Mouse (Mus musculus) E14TG2a.4 (cell line): ENCODE data around the gene Mms19.

ENCODE experiments used
- H3K27me3 ChIP-seq: 2 replicates; pipeline ENCODE4 v1.6.1; 2014; ENCODE audit warnings: low read length, control low read depth; ENCODE audit not compliant: insufficient read depth
- H3K36me3 ChIP-seq: 2 replicates; pipeline ENCODE4 v1.6.1; 2014; ENCODE audit warnings: low read length, control low read depth; ENCODE audit not compliant: insufficient read depth
- H3K4me1 ChIP-seq: replicated peaks from 2 replicates; pipeline ENCODE4 v1.6.1; 2014; ENCODE audit warnings: low read depth, low read length, control low read depth
- H3K4me3 ChIP-seq: replicated peaks from 2 replicates; pipeline ENCODE4 v1.5.1; 2014; ENCODE audit warnings: mild to moderate bottlenecking, low read length
- H3K9me3 ChIP-seq: 2 replicates; pipeline ENCODE4 v1.6.1; 2014; ENCODE audit warnings: low read length, control low read depth
- CTCF ChIP-seq: conservative IDR thresholded peaks from 2 replicates; pipeline ENCODE4 v1.5.1; 2014; ENCODE audit warnings: low read length
- NANOG ChIP-seq: IDR thresholded peaks from 2 replicates; pipeline ENCODE4 v1.6.1; 2014; ENCODE audit warnings: borderline replicate concordance, low read length, mixed read lengths
- POU5F1 ChIP-seq: IDR thresholded peaks from 2 replicates; pipeline ENCODE4 v1.6.1; 2014; ENCODE audit warnings: low read length, borderline replicate concordance

Gene Mms19

DNA sequence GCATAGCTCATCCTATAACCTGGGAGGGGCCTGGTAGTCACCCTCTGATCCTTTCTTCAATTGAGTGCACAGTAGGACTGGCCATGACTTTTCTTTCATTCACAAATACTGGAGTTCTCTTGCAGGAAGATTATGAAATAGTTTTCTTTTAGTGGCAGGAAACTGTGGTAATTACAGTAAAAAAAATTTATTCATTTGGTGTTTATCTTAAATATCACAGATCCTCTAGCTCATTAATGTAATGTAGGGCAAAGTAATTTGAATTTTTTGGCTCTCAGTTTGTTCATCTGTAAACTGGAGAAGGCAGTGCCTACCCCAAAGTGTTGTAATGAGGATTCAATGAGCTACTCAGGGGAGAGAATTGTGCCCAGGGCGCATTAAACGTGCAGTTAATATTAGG is 12.0 kb upstream of the Mms19 start:
- Histone ChIP-seq H3K4me3 (0 out of 2 replicates have a peak overlapping the region, but pooled peaks have one; percentile 5), H3K36me3 (peaks cover 6% of the 10 kb centered on the region)
- TF ChIP-seq NANOG (no peak), POU5F1 (no peak), CTCF (no peak)

DNA sequence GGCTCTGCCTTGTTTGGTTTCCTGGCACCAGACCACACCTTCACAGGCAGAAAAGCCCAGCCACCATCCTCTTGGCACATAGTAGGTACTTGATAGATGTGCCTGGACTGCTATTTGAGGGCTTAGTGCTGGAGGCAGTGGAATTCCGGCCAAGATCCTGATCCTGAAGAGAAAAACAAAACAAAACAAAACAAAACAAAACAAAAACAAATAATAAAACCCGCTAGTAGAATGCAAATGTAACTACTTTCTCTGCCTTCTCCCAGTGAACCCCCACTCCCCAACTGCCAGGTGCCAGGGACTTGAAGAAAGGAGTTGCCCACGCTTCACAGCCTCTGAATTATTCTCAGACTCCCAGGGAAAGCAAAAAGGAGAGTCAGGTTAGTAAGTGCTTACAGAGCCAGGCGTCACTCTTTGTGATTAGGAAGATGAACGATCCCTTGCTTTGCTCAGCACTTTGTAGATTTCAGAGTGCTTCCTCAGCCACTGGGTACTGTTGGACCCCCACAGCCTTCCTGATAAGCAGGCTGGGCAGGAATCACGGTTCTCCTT is 11.0 kb upstream of the Mms19 start:
- Histone ChIP-seq H3K4me1 (peaks cover 77% of the 10 kb centered on the region), H3K9me3 (no peaks in the 10 kb centered on the region), H3K27me3 (no peaks in the 10 kb centered on the region), H3K4me3 (no peak overlapping the region; the same call in 1 of the 2 replicates), H3K36me3 (peaks cover 15% of the 10 kb centered on the region)
- TF ChIP-seq CTCF (no peak), NANOG (no peak), POU5F1 (no peak)

More for the DNA sequence above, 12.0 kb upstream of the Mms19 start:
- Histone ChIP-seq H3K27me3 (no peaks in the 10 kb centered on the region), H3K9me3 (no peaks in the 10 kb centered on the region), H3K4me1 (peaks cover 83% of the 10 kb centered on the region)

DNA sequence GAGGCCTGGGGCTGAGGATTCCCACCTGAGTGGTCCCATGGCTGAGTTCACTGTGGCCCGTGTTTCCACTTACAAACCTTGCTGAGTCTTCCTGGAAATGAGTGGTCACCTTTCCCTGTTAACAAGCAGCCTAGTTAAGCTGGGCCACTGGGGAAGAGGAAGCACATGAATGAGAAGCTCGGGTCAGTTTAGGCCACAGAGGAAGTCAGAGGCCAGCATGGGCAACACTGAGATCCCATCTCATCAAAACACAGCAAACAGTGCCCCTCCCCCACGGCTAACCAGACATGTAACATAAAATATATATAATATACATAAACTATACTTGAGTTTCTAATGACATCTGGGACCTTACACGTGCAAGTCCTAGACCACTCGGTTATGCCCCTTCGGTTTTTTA is 8.9 kb upstream of the Mms19 start:
- no peaks in the 10 kb centered on the region for H3K9me3 ChIP-seq
- H3K36me3 ChIP-seq: peaks cover 16% of the 10 kb centered on the region
- no peaks in the 10 kb centered on the region for H3K27me3 ChIP-seq
- no peak for TF ChIP-seq POU5F1
- TF ChIP-seq NANOG: no peak
- no peak for TF ChIP-seq CTCF
- H3K4me3 ChIP-seq: no peak overlapping the region
- peaks cover 69% of the 10 kb centered on the region for H3K4me1 ChIP-seq

DNA sequence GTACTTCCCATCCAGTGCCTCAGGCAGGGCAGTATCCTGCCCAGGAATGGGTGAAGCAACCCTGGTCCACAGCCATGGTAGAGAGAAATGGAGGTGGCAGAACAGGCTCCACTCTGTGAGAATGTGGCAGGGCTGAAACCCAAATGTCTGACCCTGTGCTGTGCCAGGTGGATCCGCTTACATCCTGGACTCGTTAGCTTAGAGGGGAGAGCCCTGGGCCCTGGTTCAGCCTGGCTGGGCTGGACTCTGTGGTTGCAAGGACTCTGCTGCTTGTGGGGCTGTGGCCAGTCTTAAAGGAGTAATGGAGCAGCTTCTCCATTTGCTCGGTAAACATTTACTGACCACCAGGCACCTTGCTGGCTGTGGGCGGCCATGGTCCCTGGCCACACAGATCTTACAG is 6.2 kb upstream of the Mms19 start:
- Histone ChIP-seq H3K4me3 (no peak overlapping the region), H3K9me3 (no peaks in the 10 kb centered on the region), H3K4me1 (peaks cover 69% of the 10 kb centered on the region), H3K36me3 (peaks cover 16% of the 10 kb centered on the region), H3K27me3 (peaks cover 11% of the 10 kb centered on the region)
- no peak for TF ChIP-seq POU5F1
- no peak for TF ChIP-seq CTCF
- TF ChIP-seq NANOG: no peak

DNA sequence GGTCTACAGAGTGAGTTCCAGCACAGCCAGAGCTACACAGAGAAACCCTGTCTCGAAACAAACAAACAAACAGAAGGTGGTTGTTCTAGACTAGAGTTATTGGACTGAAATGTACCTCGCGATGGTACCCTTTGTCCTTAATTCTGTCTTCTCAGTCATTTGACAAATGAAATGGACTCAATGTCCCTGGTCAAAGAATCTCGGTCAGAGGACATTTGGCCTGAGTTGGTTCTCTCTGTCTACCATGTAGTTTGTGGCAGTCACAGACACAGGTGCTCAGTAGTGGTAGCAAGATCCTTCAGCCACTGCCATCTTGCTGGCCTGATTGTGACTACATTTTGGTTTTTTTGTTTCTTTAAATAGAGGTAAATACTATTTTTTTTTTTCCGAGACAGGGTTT is 5.0 kb upstream of the Mms19 start:
- no peak for TF ChIP-seq CTCF
- no peak for TF ChIP-seq NANOG
- no peak for TF ChIP-seq POU5F1

DNA sequence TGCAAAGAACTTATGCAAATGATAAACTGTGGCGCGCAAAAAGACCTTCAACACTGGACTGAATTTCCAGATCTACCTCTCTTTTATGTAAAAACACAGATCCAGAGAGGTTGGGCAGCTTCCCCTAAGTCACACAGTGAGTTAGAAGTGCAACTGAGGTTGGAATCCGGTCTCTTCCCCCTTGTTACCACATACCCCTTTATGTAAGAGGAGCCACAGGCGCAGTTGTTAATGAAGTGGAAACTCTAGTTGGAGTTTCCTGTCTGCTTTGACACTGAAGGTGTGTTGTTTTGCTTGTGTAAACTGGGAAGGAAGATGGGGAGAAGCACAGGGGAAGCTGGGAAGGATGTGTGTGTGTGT is 1.8 kb upstream of the Mms19 start:
- TF ChIP-seq NANOG (no peak), CTCF (no peak), POU5F1 (no peak)
- peaks cover 17% of the 10 kb centered on the region for H3K36me3 ChIP-seq
- H3K4me1 ChIP-seq: peaks cover 67% of the 10 kb centered on the region
- H3K9me3 ChIP-seq: no peaks in the 10 kb centered on the region
- H3K4me3 ChIP-seq: peak overlapping the region; percentile 100
- peaks cover 11% of the 10 kb centered on the region for H3K27me3 ChIP-seq

More for the DNA sequence above, 5.0 kb upstream of the Mms19 start:
- peaks cover 11% of the 10 kb centered on the region for H3K27me3 ChIP-seq
- peaks cover 56% of the 10 kb centered on the region for H3K4me1 ChIP-seq
- peaks cover 16% of the 10 kb centered on the region for H3K36me3 ChIP-seq
- H3K9me3 ChIP-seq: no peaks in the 10 kb centered on the region
- H3K4me3 ChIP-seq: no peak overlapping the region

DNA sequence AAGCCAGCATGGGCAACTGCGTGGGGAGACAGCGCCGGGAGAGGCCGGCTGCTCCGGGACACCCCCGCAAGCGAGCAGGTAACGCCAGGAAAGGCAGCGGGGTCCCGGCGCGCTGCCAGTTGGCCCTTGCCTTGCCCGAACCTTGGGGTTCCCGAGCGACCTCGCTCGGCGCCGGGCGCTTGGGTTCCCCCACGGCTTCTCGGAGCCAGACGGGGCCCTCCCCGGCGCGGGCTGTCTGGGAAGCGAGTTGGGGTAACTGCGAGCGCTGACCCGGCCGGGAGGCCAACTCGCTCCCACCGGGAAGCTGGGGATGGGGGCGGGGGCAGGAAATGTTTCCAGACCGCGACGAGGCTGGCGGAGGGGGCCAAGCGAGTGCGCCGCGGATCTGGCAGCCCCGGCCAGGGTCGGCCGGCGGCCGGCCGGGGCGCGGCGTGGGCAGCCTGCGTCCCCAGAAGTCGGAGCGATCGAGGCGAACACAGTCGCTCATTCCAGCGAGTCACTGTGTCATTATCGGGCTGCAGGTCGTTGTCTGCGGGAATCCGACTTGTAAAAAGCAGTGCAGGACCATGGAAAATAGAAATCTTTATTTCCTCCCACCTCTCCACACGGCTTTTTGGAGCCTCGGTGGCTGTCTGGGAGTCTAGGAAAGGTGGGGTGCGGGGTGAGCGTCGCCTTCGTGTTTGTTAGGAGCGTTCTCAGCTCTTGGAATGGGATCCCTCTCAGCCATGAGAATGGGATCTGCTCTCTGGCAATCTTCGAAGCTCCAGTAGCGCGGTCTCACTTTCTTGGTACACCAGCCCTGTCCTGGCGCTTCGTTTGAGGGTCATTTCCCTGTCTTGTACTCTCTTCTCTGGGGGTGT is 1.2 kb upstream of the Mms19 start:
- Histone ChIP-seq H3K4me3 (peak overlapping the region; percentile 100), H3K9me3 (no peaks in the 10 kb centered on the region), H3K4me1 (peaks cover 71% of the 10 kb centered on the region), H3K36me3 (peaks cover 18% of the 10 kb centered on the region), H3K27me3 (peaks cover 11% of the 10 kb centered on the region)
- TF ChIP-seq CTCF: no peak

DNA sequence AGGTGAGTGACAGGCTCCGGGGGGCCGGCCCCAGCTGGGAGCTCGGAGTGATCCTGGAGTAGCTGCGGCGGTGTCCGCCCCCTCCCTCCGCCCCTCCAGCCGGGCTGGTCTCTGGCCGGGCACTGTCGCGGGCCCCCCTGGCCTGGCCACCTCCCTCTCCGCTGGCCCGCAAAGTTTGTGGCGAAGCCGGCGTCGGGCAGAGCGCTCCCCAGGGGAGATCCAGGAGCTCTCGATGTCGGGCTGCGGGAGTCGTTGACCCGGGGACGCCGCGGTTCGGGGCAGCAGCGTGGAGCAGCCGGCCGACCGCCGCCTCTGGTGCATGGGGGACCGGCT is 604 bp upstream of the Mms19 start, which contains the start of gene Ubtd1:
Gene Ubtd1, plus strand, starts transcription at position 169 of the 333 bp plus-strand sequence.
- peak within 1 kb of the TSS; percentile 100 for H3K4me3 ChIP-seq
- H3K4me1 ChIP-seq: peaks cover 74% of the 10 kb centered on the region
- no peak for TF ChIP-seq CTCF
- no peak for TF ChIP-seq NANOG
- no peak for TF ChIP-seq POU5F1
- H3K27me3 ChIP-seq: peaks cover 11% of the 10 kb centered on the region
- peaks cover 21% of the 10 kb centered on the region for H3K36me3 ChIP-seq
- H3K9me3 ChIP-seq: no peaks in the 10 kb centered on the region

DNA sequence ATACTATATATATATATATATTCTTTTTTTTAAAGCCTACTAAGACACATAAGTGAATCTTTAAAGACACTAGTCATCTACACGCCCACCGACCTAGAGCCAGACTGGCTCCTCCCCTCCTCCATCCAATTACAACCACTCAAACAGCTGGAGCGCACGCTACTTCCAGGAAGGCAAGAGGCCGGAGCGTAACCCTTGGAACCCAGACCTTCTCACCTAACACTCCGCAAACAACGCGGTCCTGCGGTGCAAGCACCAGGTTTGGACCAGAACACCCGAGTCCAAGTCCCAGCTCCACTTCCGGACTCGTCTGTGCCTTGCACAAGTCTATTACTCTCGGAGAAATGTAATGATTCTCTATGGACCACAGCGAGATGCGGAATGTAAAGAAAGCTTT is 537 bp downstream of the Mms19 start:
- Histone ChIP-seq H3K4me3 (peak overlapping the region; percentile 100), H3K4me1 (peaks cover 78% of the 10 kb centered on the region), H3K36me3 (peaks cover 30% of the 10 kb centered on the region), H3K9me3 (no peaks in the 10 kb centered on the region), H3K27me3 (peaks cover 11% of the 10 kb centered on the region)
- no peak for TF ChIP-seq CTCF
- TF ChIP-seq NANOG: no peak
- no peak for TF ChIP-seq POU5F1
